Mouse (Mus musculus): ENCODE measurements at regions not wholly inside any gene's neighbourhood (a gene's known extent, or its start where the extent isn't known, plus 50 kb on each side); places are given as distances from the start of the nearest gene placed in this dataset.

DNA sequence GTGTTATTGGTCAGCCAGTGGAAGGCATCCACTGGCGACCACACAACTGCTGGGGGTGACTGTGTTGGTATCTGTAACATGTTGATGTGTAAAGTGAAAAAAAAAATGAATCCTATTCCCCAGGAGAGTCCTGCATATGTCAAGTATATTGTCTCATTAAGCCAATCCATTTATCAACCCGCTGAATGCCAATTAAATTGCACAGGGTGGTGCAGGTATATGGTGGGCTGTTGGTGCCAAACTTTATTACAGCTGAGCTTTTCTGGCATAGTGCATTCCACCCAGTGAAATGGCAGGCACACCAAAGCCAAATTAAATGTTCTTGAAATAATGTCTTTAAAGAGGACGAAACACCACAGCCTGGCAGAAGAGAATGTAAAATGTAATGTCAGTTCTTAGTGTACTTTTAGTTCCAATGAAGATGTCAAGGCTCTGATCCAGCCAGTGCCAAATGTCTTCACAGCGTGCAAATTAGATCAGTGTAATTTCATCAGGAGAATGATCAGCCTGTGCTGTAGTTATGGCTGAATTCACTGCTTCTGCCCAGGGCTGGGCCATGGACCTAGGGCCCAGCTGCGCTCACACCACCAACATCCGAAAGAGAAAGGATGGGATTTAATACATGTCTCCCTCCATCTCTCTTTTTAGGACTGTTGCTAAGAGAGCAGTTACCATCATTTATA lies 66.6 kb upstream of the Itga4 start:
- WGBS: 85% methylated on average over 6 of the region's 6 CpGs
- ATAC-seq (ENCODE audit: insufficient number of reproducible peaks, low FRiP score): no peak
- Histone ChIP-seq H3K4me1 (replicated peaks) (0 out of 2 replicates have a peak, but pooled peaks cover 4% of the 10 kb centered on the region), H3K4me2 (no peak overlapping the region), H3K27ac (ENCODE audit: poor library complexity, severe bottlenecking) (no peak overlapping the region), H3K4me3 (no peak overlapping the region), H3K27me3 (replicated peaks) (no peaks in the 10 kb centered on the region), H3K9me3 (replicated peaks) (no peaks in the 10 kb centered on the region), H3K36me3 (no peaks in the 10 kb centered on the region), H3K9ac (no peak overlapping the region)

DNA sequence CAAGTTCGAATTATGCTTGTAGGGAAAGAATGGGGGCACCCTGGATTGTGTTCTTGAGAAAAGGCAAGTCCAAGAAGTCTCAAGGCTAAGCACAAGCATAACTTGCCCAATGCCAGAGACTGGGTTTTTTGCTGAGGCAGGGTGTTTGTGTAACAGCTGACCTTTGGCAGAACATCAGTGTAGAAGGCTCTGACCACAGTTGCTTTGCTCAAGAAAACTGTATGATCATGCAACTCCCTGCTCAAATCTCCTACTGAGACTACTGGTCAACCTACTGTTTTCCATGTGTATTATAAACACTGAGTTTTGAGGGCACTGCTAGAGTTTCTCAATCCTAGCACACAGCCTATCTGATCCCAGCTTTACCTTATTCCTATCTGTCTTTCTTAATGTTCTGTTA lies 61.4 kb upstream of the Itga4 start:
- Histone ChIP-seq H3K9me3 (replicated peaks) (no peaks in the 10 kb centered on the region), H3K36me3 (no peaks in the 10 kb centered on the region), H3K4me2 (no peak overlapping the region), H3K9ac (no peak overlapping the region), H3K27ac (ENCODE audit: poor library complexity, severe bottlenecking) (no peak overlapping the region), H3K27me3 (replicated peaks) (no peaks in the 10 kb centered on the region), H3K4me3 (no peak overlapping the region), H3K4me1 (replicated peaks) (no peaks in the 10 kb centered on the region)
- ATAC-seq (ENCODE audit: insufficient number of reproducible peaks, low FRiP score): no peak
- 56% methylated on average over 1 of the region's 1 CpGs for WGBS

DNA sequence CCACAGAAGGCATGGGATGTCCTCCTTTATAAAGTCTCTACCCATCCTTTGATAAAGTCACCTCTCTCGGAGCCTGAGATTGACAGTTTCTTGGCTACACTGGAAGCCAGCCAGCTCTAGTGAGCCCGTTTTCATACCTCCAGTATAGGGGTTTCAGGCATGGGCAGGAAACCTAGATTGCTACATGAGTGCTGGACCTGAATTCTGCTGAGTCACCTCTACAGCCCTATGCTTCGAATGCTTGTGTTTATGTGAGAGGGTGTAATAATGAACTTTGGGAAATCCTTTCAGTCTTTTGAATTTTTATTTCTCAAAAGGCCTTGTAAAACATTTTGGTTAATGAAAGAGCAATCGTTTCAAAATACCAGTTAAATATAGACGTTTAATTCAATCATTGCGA lies 53.5 kb upstream of the Itga4 start:
- 65% methylated on average over 6 of the region's 6 CpGs for WGBS
- no peak overlapping the region for H3K4me3 ChIP-seq
- no peaks in the 10 kb centered on the region for H3K27me3 ChIP-seq (replicated peaks)
- H3K4me2 ChIP-seq: no peak overlapping the region
- H3K9me3 ChIP-seq (replicated peaks): no peaks in the 10 kb centered on the region
- no peak overlapping the region for H3K27ac ChIP-seq (ENCODE audit: poor library complexity, severe bottlenecking)
- H3K4me1 ChIP-seq (replicated peaks): no peaks in the 10 kb centered on the region
- no peak for ATAC-seq (ENCODE audit: insufficient number of reproducible peaks, low FRiP score)
- no peaks in the 10 kb centered on the region for H3K36me3 ChIP-seq
- no peak overlapping the region for H3K9ac ChIP-seq

Data from heart, embryonic 12.5 days (tissue).